Mouse (Mus musculus): ENCODE data around the gene Glrx5.

- no peak for TF ChIP-seq EP300 (IDR thresholded peaks at IDR 0.05; ENCODE audit: low read depth)
- TF ChIP-seq CTCF (IDR thresholded peaks at IDR 0.05; ENCODE audit: low read depth): no peak
Observed at GRCm38 (mm10) chr12:105086781-105087180, 54.3 kb downstream of the Glrx5 start.

Data from liver, postnatal 0 days (tissue).